Mouse (Mus musculus): ENCODE results near the gene Dip2a.

DNA sequence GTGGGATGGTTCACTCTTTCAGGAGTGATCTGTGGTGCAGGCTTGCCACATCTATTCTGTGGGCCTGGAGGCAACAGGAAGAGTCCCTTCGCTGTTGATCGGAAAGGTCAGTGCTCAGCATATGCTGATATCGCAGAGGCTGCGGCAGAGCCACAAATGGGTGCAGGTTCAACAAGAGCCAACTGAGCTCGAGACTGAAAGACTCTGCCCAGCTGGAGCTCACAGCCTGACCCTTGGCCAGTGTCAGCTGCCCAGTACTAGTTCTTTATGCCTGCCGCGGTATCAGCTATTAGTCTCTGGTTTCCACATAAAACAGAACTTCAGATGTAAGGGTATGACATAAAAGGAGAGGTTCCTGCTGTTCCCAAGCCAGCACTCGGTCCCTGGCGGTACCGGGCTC is 69.8 kb downstream of the Dip2a start:
- TF ChIP-seq POLR2A (IDR thresholded peaks at IDR 0.05; ENCODE audit: low read depth, low read length) = no peak
- TF ChIP-seq CTCF (conservative IDR thresholded peaks at IDR 0.05; ENCODE audit: insufficient read depth, insufficient read length, low read depth, low read length) = no peak

Data from kidney, adult 2 months (tissue).